Mouse (Mus musculus) neural tube, embryonic 12.5 days (tissue): ENCODE results near the gene Ckb. TPM values are rescaled to one million over a fixed set of nuclear protein-coding genes. Genes with fewer than 3 reads are reported as not detected.

Experiments
- ATAC-seq: fragments of 200-750 bp; cut with Nextera tagmentation; 2 replicates; pipeline ENCODE4 v1.8.0; 2017; ENCODE audit warnings: low read depth, mild to moderate bottlenecking, moderate TSS enrichment, moderate library complexity; ENCODE audit not compliant: low FRiP score
- H3K27ac ChIP-seq: fragments of 300-500 bp; sonication (generic); 2 replicates; pipeline ENCODE4 v1.5.1; 2016
- H3K27me3 ChIP-seq: fragments of 300-500 bp; sonication (generic); replicated peaks from 2 replicates; pipeline ENCODE4 v1.6.1; 2016; ENCODE audit warnings: mild to moderate bottlenecking
- H3K36me3 ChIP-seq: fragments of 300-500 bp; sonication (generic); 2 replicates; pipeline ENCODE4 v1.6.1; 2016; ENCODE audit warnings: mild to moderate bottlenecking
- H3K4me1 ChIP-seq: fragments of 300-500 bp; sonication (generic); 2 replicates; pipeline ENCODE4 v1.6.1; 2016
- H3K4me2 ChIP-seq: fragments of 300-500 bp; sonication (generic); replicated peaks from 2 replicates; pipeline ENCODE4 v1.6.1; 2016; ENCODE audit warnings: mild to moderate bottlenecking
- H3K4me3 ChIP-seq: fragments of 300-500 bp; sonication (generic); 2 replicates; pipeline ENCODE4 v1.5.1; 2016
- H3K9ac ChIP-seq: fragments of 300-500 bp; sonication (generic); 2 replicates; pipeline ENCODE4 v1.6.1; 2016; ENCODE audit warnings: mild to moderate bottlenecking
- H3K9me3 ChIP-seq: fragments of 300-500 bp; sonication (generic); 2 replicates; pipeline ENCODE4 v1.6.1; 2016; ENCODE audit warnings: mild to moderate bottlenecking
- WGBS: fragments of 180-500 bp; shearing (Covaris S2); methylation state at CpG from one replicate; pipeline ENCODE4 v1.1.7; 2016; 5-methylcytosine and 5-hydroxymethylcytosine counted together
- polyA plus RNA-seq: library from polyadenylated mRNA; unstranded; fragments of >200 nt; fragmentation: Nextera tagmentation; extraction: Ambion mirVana; gene quantifications from 2 replicates; pipeline ENCODE4 v1.2.1, GENCODE M21; 2016

The Ckb gene
- polyA plus RNA-seq, 1 experiment from 2014 or later: 2,325 TPM

GRCm38 (mm10) chr12:111700920-111701458 is 28.9 kb upstream of the Ckb start:
- Histone ChIP-seq H3K9ac (no peak overlapping the region), H3K36me3 (no peaks in the 10 kb centered on the region), H3K4me3 (no peak overlapping the region), H3K27me3 (no peaks in the 10 kb centered on the region), H3K4me2 (no peak overlapping the region), H3K9me3 (no peaks in the 10 kb centered on the region), H3K4me1 (peaks cover 12% of the 10 kb centered on the region), H3K27ac (no peak overlapping the region)
- WGBS: 67% methylated on average over 9 of the region's 9 CpGs
- ATAC-seq: no peak

GRCm38 (mm10) chr12:111699542-111699941 is 27.4 kb upstream of the Ckb start:
- Histone ChIP-seq H3K4me3 (no peak overlapping the region), H3K9ac (no peak overlapping the region), H3K27ac (no peak overlapping the region), H3K4me1 (peaks cover 22% of the 10 kb centered on the region), H3K27me3 (no peaks in the 10 kb centered on the region), H3K4me2 (no peak overlapping the region), H3K36me3 (no peaks in the 10 kb centered on the region), H3K9me3 (no peaks in the 10 kb centered on the region)
- 85% methylated on average over 4 of the region's 4 CpGs for WGBS
- ATAC-seq: no peak

GRCm38 (mm10) chr12:111698346-111698913 is 26.3 kb upstream of the Ckb start:
- no peak for ATAC-seq
- Histone ChIP-seq H3K4me2 (no peak overlapping the region), H3K9ac (peak overlapping the region; percentile 22; the same call in 1 of the 2 replicates), H3K27ac (no peak overlapping the region), H3K4me1 (peaks cover 33% of the 10 kb centered on the region), H3K36me3 (no peaks in the 10 kb centered on the region), H3K9me3 (no peaks in the 10 kb centered on the region), H3K4me3 (no peak overlapping the region), H3K27me3 (no peaks in the 10 kb centered on the region)
- WGBS: 76% methylated on average over 6 of the region's 6 CpGs

- Histone ChIP-seq H3K4me3 (no peak overlapping the region), H3K9me3 (no peaks in the 10 kb centered on the region), H3K27me3 (no peaks in the 10 kb centered on the region), H3K27ac (no peak overlapping the region), H3K4me2 (no peak overlapping the region), H3K36me3 (no peaks in the 10 kb centered on the region), H3K4me1 (peaks cover 40% of the 10 kb centered on the region), H3K9ac (no peak overlapping the region)
- 74% methylated on average over 4 of the region's 4 CpGs for WGBS
- ATAC-seq: no peak
Measured at GRCm38 (mm10) chr12:111697708-111698107, 25.6 kb upstream of the Ckb start.

- no peaks in the 10 kb centered on the region for H3K27me3 ChIP-seq
Measured at GRCm38 (mm10) chr12:111696239-111696638, 24.1 kb upstream of the Ckb start.

GRCm38 (mm10) chr12:111694880-111695804 is 23.0 kb upstream of the Ckb start:
- WGBS: 30% methylated on average over 13 of the region's 13 CpGs
- peak overlapping the region; percentile 91 for H3K27ac ChIP-seq
- no peaks in the 10 kb centered on the region for H3K27me3 ChIP-seq
- H3K4me1 ChIP-seq: peaks cover 63% of the 10 kb centered on the region
- H3K9me3 ChIP-seq: no peaks in the 10 kb centered on the region
- H3K9ac ChIP-seq: peak overlapping the region; percentile 47
- no peak overlapping the region for H3K4me3 ChIP-seq
- ATAC-seq: peak; percentile 38; the same call in 1 of the 2 replicates
- H3K4me2 ChIP-seq: peak overlapping the region; percentile 49
- no peaks in the 10 kb centered on the region for H3K36me3 ChIP-seq

More at GRCm38 (mm10) chr12:111696239-111696638, 24.1 kb upstream of the Ckb start:
- Histone ChIP-seq H3K9me3 (no peaks in the 10 kb centered on the region), H3K4me2 (no peak overlapping the region), H3K27ac (no peak overlapping the region; the same call in 1 of the 2 replicates), H3K9ac (peak overlapping the region; percentile 36; the same call in 1 of the 2 replicates), H3K4me1 (peaks cover 54% of the 10 kb centered on the region), H3K4me3 (no peak overlapping the region), H3K36me3 (no peaks in the 10 kb centered on the region)
- ATAC-seq: no peak
- WGBS: 24% methylated on average over 6 of the region's 6 CpGs

GRCm38 (mm10) chr12:111694271-111694781 is 22.2 kb upstream of the Ckb start:
- no peaks in the 10 kb centered on the region for H3K27me3 ChIP-seq
- peak overlapping the region; percentile 91 for H3K27ac ChIP-seq
- H3K36me3 ChIP-seq: no peaks in the 10 kb centered on the region
- ATAC-seq: peak; percentile 34
- H3K9me3 ChIP-seq: no peaks in the 10 kb centered on the region
- 3% methylated on average over 12 of the region's 12 CpGs for WGBS
- peaks cover 63% of the 10 kb centered on the region for H3K4me1 ChIP-seq
- H3K9ac ChIP-seq: peak overlapping the region; percentile 47; the same call in 1 of the 2 replicates
- no peak overlapping the region for H3K4me3 ChIP-seq
- peak overlapping the region; percentile 49 for H3K4me2 ChIP-seq

- Histone ChIP-seq H3K9me3 (no peaks in the 10 kb centered on the region), H3K4me2 (peak overlapping the region; percentile 49), H3K4me1 (peaks cover 61% of the 10 kb centered on the region), H3K9ac (peak overlapping the region; percentile 47), H3K36me3 (no peaks in the 10 kb centered on the region), H3K27ac (peak overlapping the region; percentile 91), H3K27me3 (no peaks in the 10 kb centered on the region), H3K4me3 (no peak overlapping the region)
- WGBS: 14% methylated on average over 18 of the region's 18 CpGs
- peak; percentile 84 for ATAC-seq
Measured at GRCm38 (mm10) chr12:111693341-111694270, 21.5 kb upstream of the Ckb start.

- H3K4me2 ChIP-seq: peak overlapping the region; percentile 49; the same call in 1 of the 2 replicates
- peak overlapping the region; percentile 91 for H3K27ac ChIP-seq
- WGBS: 64% methylated on average over 5 of the region's 5 CpGs
- H3K36me3 ChIP-seq: no peaks in the 10 kb centered on the region
- no peaks in the 10 kb centered on the region for H3K27me3 ChIP-seq
- H3K4me1 ChIP-seq: peaks cover 64% of the 10 kb centered on the region
- H3K9ac ChIP-seq: peak overlapping the region; percentile 30; the same call in 1 of the 2 replicates
- no peak for ATAC-seq
- no peak overlapping the region for H3K4me3 ChIP-seq
- H3K9me3 ChIP-seq: no peaks in the 10 kb centered on the region
Measured at GRCm38 (mm10) chr12:111692899-111693298, 20.8 kb upstream of the Ckb start.

GRCm38 (mm10) chr12:111691346-111691872 is 19.3 kb upstream of the Ckb start:
- H3K36me3 ChIP-seq: no peaks in the 10 kb centered on the region
- H3K4me2 ChIP-seq: no peak overlapping the region
- H3K27me3 ChIP-seq: no peaks in the 10 kb centered on the region
- no peak overlapping the region for H3K4me3 ChIP-seq
- 0 out of 2 replicates have a peak overlapping the region, but pooled peaks have one; percentile 10 for H3K9ac ChIP-seq
- no peaks in the 10 kb centered on the region for H3K9me3 ChIP-seq
- ATAC-seq: 0 out of 2 replicates have a peak, but pooled peaks have one; percentile 8
- WGBS: 5% methylated on average over 5 of the region's 5 CpGs
- H3K4me1 ChIP-seq: peaks cover 78% of the 10 kb centered on the region
- peak overlapping the region; percentile 91 for H3K27ac ChIP-seq

- Histone ChIP-seq H3K4me2 (no peak overlapping the region), H3K27me3 (no peaks in the 10 kb centered on the region), H3K36me3 (no peaks in the 10 kb centered on the region), H3K9ac (no peak overlapping the region), H3K9me3 (no peaks in the 10 kb centered on the region), H3K4me3 (no peak overlapping the region), H3K27ac (no peak overlapping the region), H3K4me1 (peaks cover 59% of the 10 kb centered on the region)
- WGBS: 90% methylated on average over 11 of the region's 11 CpGs
- no peak for ATAC-seq
Measured at GRCm38 (mm10) chr12:111689426-111689825, 17.3 kb upstream of the Ckb start.
